Mouse (Mus musculus): ENCODE measurements around the gene Slc22a3.

DNA sequence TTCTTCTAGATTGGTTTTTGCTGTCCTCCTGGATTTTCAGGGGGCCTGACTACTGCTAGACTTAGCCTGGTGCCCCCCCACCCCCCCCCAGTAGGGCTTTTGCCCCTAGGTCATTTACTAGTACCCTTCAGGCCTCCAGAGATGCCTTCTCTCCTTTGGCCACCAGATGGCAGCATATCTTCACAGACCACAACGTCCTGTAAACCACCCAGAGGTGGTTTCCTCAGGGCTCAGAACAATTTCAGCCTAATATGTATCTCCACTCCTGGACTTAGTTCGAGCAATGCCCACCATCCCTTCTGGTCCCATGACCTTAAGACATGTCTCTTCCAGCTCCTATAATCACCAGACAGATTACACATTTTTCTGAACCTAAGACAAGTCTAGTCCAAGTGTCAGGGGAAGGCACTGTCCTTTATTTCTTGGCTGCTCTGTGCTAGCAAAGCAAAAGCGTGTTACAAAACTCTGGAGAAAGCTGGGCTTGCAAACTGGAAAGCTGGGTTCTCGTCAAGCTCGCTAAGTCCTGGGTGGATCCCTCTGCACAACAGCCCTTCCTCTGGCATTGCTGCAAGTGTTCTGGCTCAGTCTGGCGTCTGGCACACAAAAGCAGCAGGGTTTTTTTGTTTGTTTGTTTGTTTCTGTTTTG, 91.1 kb downstream of the Slc22a3 start:
- TF ChIP-seq CTCF (IDR thresholded peaks at IDR 0.05; ENCODE audit: low read depth, low read length): peak; percentile 56; the same call in 1 of the 2 replicates
- no peak for TF ChIP-seq POLR2A (IDR thresholded peaks at IDR 0.05; ENCODE audit: extremely low read depth, insufficient read depth, low read length)
